Mouse (Mus musculus) cerebral cortex, adult 2 months (tissue): ENCODE measurements around the gene Wasf3.

Experiments
- WGBS: fragments of 180-500 bp; shearing (Covaris S2); methylation state at CpG from one replicate; pipeline ENCODE4 v1.1.7; 2018; 5-methylcytosine and 5-hydroxymethylcytosine counted together

The Wasf3 gene

DNA sequence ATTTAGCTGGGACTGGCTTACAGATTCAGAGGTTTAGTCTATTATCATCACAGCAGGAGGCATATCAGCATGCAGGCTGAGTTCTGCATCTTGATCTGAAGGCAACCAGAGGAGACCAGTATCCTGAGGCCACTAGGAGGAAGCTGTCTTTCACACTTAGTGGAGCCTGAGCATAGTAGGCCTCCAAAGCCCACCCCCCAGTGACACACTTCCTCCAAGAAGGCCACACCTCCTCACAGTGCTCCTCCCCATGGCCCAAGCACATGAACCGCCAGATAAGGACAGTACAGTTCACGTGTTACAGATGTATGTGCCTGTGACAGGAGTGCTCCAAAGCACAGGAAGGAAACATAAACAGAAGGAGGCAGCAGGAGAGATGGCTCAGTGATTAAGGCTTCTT, 58.0 kb downstream of the Wasf3 start:
- WGBS = 94% methylated on average over 2 of the region's 2 CpGs

DNA sequence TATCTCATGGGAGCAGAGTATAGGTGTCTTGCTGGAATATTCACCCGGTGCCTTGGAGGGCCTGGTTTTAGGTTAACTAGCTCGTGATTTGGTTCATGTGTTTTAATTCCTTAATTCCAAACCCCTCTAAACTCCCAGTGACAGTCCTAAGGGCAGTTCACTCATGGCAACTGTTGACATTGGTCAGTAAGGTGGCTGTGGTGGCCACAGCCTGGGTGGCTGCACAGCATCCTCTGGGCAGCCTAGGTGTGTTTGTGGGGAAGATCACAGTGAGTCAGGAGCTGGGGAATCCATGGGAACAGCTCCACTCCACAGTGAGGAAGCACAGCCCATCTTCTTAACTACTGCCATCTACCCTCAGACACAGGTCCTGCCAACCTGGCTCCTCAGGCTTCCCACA, 61.8 kb downstream of the Wasf3 start:
- WGBS = 88% methylated on average over 2 of the region's 2 CpGs

DNA sequence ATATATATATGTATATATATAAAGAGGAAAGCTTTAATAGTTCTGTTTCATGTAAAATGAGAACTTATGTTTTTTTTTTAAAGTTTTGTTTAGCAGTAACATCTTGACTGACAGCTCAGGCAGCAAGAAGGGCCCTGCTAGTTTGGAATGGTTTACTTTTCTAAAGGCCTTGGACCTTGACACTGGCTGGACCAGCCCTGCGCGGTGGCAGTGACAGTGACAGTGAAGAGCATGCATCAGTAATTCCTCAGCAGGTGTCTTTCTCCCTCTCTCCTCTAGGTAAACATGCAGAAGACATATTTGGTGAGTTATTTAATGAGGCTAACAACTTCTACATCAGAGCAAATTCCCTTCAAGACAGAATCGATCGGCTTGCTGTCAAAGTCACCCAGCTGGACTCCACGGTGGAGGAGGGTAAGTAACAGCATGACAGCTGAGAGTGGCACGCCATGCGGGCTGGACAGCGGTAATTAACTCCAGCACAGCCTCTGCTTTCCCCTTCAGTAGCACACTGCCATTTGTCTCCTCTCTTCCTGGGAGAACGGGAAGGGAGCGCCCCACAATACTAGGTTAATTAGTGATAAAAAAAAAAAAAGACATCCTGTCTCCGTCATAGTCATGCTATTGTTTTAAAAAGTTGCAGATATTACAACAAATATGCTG, 66.9 kb downstream of the Wasf3 start:
- 79% methylated on average over 11 of the region's 11 CpGs for WGBS

DNA sequence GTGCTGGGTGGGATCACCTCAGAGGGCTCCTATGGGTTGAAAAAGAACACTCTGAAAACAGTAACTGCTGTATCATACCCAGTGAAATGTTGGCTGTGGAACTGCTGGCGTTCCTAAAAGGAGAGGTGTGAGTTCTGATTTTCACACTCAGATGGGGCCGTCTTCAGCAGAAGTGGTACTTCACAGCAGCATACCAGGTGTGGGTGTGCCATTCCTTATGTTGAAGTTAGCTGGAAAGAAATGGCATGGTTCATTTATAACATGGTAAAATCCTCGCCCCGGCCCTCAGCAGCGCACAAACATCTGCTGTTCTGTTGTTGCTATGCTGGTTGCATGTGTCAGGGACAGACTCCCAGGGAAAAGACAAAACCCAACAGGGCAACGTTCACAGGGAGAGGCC, 68.8 kb downstream of the Wasf3 start:
- 58% methylated on average over 6 of the region's 6 CpGs for WGBS

DNA sequence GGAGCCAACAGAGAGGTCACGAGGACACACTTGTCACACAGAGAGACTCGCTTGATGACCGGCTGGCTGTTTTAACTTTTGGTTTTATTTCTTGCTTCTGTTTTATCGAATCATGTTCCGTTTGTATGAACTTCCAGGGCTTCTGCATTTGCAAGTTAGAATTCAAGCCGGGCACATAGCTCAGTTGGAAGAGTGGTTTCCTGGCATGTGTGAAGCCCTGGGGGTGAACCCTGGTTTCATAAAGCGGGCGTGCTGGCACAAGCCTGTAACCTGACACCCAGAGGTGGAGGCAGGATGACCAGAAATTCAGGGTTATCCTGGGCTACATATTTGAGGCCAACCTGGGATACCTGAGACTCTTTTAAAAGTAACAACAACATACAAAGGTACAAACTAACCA, 76.8 kb downstream of the Wasf3 start:
- WGBS = 77% methylated on average over 8 of the region's 8 CpGs

DNA sequence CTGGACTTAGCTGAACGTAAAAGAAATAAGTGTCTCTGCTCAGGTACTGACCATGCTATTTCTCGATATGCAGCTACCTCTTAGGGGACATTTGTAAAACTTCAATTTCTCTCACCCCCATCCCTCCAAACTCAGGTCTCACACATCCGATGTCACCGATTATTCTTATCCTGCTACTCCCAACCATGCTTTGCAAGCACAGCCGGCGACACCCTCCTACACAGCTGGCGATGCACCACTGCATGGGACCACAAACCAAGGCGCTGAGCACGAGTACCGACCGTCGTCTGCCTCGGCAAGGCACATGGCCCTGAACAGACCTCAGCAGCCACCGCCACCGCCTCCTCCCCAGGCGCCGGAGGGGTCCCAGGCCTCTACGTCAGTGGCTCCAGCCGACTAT, 81.9 kb downstream of the Wasf3 start:
- 83% methylated on average over 19 of the region's 19 CpGs for WGBS

DNA sequence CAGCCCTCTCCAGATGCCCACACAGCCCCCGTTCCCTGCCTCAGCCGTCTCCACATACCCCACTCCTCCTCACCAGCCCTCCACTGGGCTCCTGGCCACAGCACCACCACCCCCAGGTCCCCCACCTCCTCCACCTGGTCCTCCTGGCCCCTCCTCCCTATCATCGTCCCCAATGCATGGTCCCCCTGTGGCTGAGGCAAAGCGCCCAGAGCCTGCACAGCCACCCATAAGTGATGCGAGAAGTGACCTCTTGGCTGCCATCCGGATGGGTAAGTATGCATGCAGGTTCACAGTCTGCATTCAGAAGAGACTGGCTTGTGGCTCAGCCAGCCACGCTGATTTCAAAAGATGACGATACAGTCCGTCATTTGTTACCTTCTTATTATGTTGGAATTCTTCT, 83.5 kb downstream of the Wasf3 start:
- WGBS = 71% methylated on average over 9 of the region's 9 CpGs

DNA sequence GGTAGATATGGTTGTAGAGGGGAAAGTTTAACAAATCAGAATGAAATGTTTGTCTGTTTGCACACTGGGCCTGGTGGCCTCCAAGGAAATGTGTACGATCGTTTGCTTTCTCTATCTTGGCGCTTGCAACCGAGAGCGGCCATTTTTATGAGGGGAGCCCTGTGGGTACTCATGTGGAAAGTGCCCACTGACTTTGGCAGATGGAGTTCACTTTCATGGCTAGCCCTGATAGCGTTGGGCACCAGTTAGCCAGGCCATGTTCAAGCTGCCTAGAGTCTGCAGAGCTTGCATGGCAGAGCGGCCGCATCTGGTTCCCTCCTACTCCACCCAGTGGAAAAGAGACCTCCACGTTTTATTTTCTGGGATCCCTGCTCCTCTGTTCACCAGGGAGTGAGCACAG, 86.0 kb downstream of the Wasf3 start:
- WGBS = 84% methylated on average over 9 of the region's 9 CpGs

DNA sequence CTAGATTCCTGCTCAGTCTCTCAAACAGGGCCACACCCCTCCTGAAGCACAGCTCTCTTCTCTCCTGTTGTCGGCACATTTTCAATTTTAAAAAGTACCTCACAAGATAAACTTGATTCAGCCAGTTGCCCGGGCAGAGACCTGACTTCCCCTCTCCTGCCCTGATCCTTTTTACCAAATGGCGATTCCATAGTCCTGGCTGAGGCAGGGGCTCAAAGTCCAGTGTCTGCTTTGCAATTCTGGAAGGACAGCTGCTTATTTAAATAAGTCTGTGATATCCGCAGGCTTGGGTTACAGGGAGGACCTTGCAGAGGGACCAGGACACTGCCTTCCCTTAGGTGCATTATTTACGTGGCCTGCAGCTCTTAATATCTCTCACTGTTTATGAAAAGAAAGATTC, 86.5 kb downstream of the Wasf3 start:
- 78% methylated on average over 5 of the region's 5 CpGs for WGBS

DNA sequence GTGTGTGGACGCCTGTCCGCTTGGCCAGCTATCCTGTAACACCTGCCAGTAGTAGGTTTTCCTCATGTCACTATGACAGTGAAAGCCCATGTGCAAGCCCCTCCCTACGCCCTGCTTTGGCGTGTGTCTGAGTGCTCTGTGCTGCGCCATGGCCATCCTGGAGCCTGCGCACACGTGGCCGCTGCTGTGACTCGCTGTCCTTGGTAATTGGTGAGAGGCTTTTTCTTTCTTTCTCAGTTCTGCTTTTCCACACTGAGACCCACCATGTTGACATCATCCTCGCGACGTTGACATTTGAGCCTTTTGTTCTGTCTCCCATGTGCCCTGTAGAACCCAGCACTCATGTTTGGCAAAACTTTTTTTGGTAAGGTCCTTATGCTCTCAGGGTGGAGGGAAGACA, 87.0 kb downstream of the Wasf3 start:
- 61% methylated on average over 12 of the region's 12 CpGs for WGBS

DNA sequence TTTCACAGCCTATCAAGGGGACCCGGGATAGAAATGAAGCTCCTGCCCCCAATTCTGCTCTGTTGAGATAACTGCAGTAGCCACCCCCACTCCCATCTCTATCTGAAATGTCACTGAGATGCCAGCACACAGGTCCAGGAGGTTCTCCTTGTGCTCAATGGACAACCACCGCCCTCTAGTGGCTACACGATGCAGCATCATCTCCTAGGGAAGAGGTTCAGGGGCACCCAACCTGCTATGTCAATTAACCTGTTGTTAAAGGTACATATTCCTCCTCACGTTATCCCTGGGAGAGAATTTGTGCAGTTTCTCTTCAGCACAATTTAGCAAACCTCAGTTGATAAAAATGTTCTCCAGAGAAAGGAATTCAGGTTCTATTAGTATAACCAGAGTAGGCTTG, 94.8 kb downstream of the Wasf3 start:
- WGBS = 10% methylated on average over 4 of the region's 4 CpGs

DNA sequence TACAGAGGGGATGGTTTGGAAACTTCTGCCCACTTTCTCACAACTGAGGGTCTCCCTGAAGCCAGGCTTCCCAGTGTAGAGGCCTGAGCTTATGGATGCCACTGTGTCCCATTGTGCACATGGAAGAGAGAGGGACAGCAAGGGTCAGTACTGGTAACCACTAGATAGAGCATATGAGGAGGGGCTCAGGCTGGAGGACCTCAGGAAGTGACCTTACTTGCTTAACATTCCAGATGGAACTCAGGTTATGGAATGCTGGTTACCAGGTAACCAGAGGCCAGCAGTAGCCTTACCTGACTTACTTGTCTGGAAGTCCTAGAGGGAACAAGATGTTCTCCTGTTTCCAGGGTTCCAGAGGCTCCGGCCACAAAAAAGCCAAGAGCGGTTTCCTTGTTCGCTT, 96.9 kb downstream of the Wasf3 start, which contains the start of gene Gm6408:
Gm6408 (plus strand) TSS at position 301 of the 400 bp plus-strand sequence.
- 89% methylated on average over 3 of the region's 3 CpGs for whole genome bisulfite sequencing

DNA sequence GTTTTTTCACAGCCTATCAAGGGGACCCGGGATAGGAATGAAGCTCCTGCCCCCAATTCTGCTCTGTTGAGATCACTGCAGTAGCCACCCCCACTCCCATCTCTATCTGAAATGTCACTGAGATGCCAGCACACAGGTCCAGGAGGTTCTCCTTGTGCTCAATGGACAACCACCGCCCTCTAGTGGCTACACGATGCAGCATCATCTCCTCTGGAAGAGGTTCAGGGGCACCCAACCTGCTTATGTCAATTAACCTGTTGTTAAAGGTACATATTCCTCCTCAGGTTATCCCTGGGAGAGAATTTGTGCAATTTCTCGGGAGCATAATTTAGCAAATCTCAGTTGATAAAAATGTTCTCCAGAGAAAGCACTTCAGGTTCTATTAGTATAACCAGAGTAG, 104.2 kb downstream of the Wasf3 start:
- WGBS = 8% methylated on average over 3 of the region's 4 CpGs

DNA sequence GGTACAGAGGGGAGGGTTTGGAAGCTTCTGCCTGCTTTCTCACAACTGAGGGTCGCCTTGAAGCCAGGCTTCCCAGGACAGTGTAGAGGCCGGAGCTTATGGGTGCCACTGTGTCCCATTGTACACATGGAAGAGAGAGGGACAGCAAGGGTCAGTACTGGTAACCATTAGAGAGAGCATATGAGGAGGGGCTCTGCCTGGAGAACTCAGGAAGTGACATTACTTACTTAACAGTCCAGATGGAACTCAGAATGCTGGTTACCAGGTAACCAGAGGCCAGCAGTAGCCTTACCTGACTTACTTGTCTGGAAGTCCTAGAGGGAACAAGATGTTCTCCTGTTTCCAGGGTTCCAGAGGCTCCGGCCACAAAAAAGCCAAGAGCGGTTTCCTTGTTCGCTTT, 106.3 kb downstream of the Wasf3 start, which contains the start of gene Gm6370:
Gm6370 (plus strand) TSS at position 301 of the 400 bp plus-strand sequence.
- no CpG with 5 or more reads among the region's 5 CpGs for WGBS

DNA sequence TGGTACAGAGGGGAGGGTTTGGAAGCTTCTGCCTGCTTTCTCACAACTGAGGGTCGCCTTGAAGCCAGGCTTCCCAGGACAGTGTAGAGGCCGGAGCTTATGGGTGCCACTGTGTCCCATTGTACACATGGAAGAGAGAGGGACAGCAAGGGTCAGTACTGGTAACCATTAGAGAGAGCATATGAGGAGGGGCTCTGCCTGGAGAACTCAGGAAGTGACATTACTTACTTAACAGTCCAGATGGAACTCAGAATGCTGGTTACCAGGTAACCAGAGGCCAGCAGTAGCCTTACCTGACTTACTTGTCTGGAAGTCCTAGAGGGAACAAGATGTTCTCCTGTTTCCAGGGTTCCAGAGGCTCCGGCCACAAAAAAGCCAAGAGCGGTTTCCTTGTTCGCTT, 117.3 kb downstream of the Wasf3 start, which contains the start of gene 4930449I24Rik:
4930449I24Rik (plus strand) TSS at position 301 of the 400 bp plus-strand sequence.
- no CpG with 5 or more reads among the region's 5 CpGs for WGBS

DNA sequence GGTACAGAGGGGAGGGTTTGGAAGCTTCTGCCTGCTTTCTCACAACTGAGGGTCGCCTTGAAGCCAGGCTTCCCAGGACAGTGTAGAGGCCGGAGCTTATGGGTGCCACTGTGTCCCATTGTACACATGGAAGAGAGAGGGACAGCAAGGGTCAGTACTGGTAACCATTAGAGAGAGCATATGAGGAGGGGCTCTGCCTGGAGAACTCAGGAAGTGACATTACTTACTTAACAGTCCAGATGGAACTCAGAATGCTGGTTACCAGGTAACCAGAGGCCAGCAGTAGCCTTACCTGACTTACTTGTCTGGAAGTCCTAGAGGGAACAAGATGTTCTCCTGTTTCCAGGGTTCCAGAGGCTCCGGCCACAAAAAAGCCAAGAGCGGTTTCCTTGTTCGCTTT, 129.0 kb downstream of the Wasf3 start, which contains the start of gene Gm3402:
Gm3402 (plus strand) TSS at position 301 of the 400 bp plus-strand sequence.
- 100% methylated on average over 2 of the region's 5 CpGs for WGBS
